Mouse (Mus musculus) brain, embryonic 18.5 days (tissue): ENCODE measurements around the gene Ndufs3.
A peak's percentile ranks its signal among the peaks of the same experiment; 100 is the strongest.

ENCODE experiments used
- DNase-seq: peaks from one replicate; pipeline ENCODE4 v3.0.0-alpha.2; 2012; ENCODE audit warnings: low read depth, low spot score

The Ndufs3 gene

DNA sequence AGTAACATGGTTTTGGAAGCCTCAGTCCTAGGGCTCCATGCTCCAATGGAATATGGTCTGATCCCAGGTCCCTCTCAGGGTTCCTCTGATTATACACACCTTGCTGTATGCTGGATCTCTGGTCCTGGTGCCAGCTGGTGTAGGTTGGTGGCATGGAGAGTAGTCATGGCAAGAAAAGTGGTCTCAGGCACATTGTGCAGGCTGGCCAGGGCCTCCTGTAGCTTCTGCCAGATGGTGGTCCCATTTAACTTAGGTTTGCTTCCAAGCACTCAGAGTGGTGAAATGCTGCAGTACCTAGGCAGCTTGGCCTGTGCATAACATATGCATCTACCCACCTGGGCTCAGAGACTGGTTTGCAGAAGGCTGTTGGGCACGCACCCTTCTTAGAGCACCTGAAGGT is 54.2 kb downstream of the Ndufs3 start:
- no peak for DNase-seq

DNA sequence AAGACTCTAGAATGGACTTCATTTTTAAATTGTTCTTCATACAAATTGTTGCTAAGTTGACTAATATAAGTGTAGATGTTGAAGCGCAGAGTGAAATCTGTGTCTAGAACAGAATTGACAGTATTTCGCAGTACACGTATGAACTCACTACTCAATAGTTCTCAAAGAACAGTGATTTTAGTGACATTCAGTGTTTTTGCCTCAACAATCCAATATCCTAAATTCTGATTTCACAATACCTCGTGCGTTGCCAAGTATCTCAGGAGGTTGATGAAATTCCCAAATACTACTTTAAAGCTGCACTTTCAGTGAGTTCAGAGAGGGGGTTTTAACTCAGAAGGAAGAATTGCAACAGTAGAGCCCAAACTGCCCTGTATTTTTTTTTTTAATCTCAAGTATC is 56.3 kb downstream of the Ndufs3 start:
- DNase-seq: no peak

DNA sequence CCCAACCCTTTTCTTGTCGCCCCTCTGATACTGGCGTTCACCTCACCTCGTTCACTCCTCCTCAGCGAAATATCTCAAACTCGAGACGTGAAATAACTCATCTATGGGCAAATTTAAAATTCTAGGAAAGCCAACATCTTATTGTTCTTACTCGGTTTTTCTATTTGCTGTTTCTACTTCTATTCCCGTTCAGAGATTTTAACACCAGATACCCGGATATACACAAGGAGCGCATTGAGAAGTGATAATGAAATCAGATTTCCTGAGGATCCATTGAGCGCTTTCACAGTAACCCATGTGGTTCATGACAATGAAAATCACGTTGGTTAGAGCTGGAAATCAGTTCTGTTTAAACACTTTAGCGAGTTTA is 57.0 kb downstream of the Ndufs3 start:
- no peak for DNase-seq

- peak; percentile 91 for DNase-seq
These were observed 57.5 kb downstream of the Ndufs3 start, which contains the start of gene Mtch2 for GRCm38 (mm10) chr2:90846955-90847680. Mtch2 (plus strand) TSS chr2:90847155.

DNA sequence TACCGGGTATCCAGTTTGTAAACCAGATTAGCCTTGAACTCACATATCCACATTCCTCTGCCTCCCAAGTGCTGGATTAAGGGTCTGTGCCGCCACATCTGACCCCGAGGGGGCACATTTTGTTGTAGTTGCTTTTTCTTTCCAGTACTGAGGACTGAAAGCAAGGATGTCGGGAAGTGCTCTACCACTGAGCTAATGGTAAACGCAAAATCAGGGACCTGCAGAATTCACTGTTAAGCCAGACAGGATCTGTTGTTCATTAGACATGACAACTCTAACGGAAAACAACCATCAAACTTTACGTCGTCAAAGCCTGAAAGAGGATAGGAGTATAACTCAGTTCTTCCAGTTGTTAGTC is 58.1 kb downstream of the Ndufs3 start:
- DNase-seq: no peak

GRCm38 (mm10) chr2:90846171-90846570 is 58.5 kb downstream of the Ndufs3 start:
- DNase-seq: no peak

GRCm38 (mm10) chr2:90845234-90845633 is 59.4 kb downstream of the Ndufs3 start:
- DNase-seq: no peak
